Comparison of ENCODE assay signal across 20 mouse cellular contexts in genomic region chr4:45439281-45439680, GRCm38 (mm10). TPM values are rescaled to one million over a fixed set of nuclear protein-coding genes. Genes with fewer than 3 reads are reported as not detected.
DNase-seq lines count a peak whose midpoint lies in the region; ATAC-seq lines count a peak whose summit lies in the region.
"Had no signal": no experiment of that assay in that cellular context is flagged by ENCODE, and none has a peak within 500 bp of the region (broad histone marks: within the 10 kb centered on the region; RNA-seq: fewer than 3 reads in every experiment).

No protein-coding gene starts in this region.

- no peaks in the 10 kb centered on the region; the same call in none of the 2 replicates for H3K27me3 ChIP-seq in heart, embryonic 12.5 days (replicated peaks)
- peaks cover 3% of the 10 kb centered on the region; the same call in 1 of the 2 replicates for H3K27me3 ChIP-seq in heart, embryonic 11.5 days (ENCODE audit: control insufficient read depth, insufficient read depth, low read length)
- no peaks in the 10 kb centered on the region for H3K27me3 ChIP-seq in neural tube, embryonic 13.5 days
- H3K27me3 ChIP-seq in hindbrain, embryonic 15.5 days: no peaks in the 10 kb centered on the region
- H3K27me3 ChIP-seq: embryonic facial prominence, embryonic 12.5 days had no signal

- DNase-seq in neural tube, embryonic 10.5 days (ENCODE audit: extremely low spot score, low spot score): no peak
- no peak for DNase-seq in thymus, postnatal 36 days
- DNase-seq in kidney, postnatal 14 days: no peak
- no peak for DNase-seq in spleen, adult 18-20 months
- DNase-seq: adrenal gland, adult 8-10 months; cerebellum, adult 11 months; cerebellum, postnatal 14 days; forebrain, postnatal 0 days; gastrocnemius, adult 2 months; heart, adult 11 months; heart, postnatal 10 days; kidney, adult 11 months; kidney, postnatal 4 days; lung, adult 18-20 months; right cerebral cortex, adult 18-20 months had no signal

- no peak overlapping the region for H3K4me2 ChIP-seq in heart, embryonic 12.5 days
- no peak overlapping the region for H3K4me2 ChIP-seq in heart, embryonic 11.5 days
- H3K4me2 ChIP-seq in neural tube, embryonic 13.5 days: no peak overlapping the region
- H3K4me2 ChIP-seq in hindbrain, embryonic 15.5 days: no peak overlapping the region
- H3K4me2 ChIP-seq: embryonic facial prominence, embryonic 12.5 days had no signal

- H3K36me3 ChIP-seq in heart, embryonic 12.5 days: peaks cover 17% of the 10 kb centered on the region
- H3K36me3 ChIP-seq in heart, embryonic 11.5 days (ENCODE audit: control insufficient read depth, insufficient read depth, low read length): peaks cover 4% of the 10 kb centered on the region; the same call in 1 of the 2 replicates
- H3K36me3 ChIP-seq in neural tube, embryonic 13.5 days: peaks cover 2% of the 10 kb centered on the region; the same call in 1 of the 2 replicates
- no peaks in the 10 kb centered on the region for H3K36me3 ChIP-seq in hindbrain, embryonic 15.5 days

- no peaks in the 10 kb centered on the region for H3K9me3 ChIP-seq in heart, embryonic 12.5 days (replicated peaks)
- no peaks in the 10 kb centered on the region for H3K9me3 ChIP-seq in heart, embryonic 11.5 days (replicated peaks; ENCODE audit: control insufficient read depth, low read length)
- no peaks in the 10 kb centered on the region for H3K9me3 ChIP-seq in neural tube, embryonic 13.5 days
- no peaks in the 10 kb centered on the region for H3K9me3 ChIP-seq in hindbrain, embryonic 15.5 days
- H3K9me3 ChIP-seq: embryonic facial prominence, embryonic 12.5 days had no signal

- H3K27ac ChIP-seq in heart, embryonic 12.5 days (ENCODE audit: poor library complexity, severe bottlenecking): no peak overlapping the region
- H3K27ac ChIP-seq in heart, embryonic 11.5 days (ENCODE audit: low read depth, low read length): no peak overlapping the region
- H3K27ac ChIP-seq in neural tube, embryonic 13.5 days (replicated peaks): peak overlapping the region; percentile 55
- H3K27ac ChIP-seq in hindbrain, embryonic 15.5 days (replicated peaks): peak overlapping the region; percentile 30
- H3K27ac ChIP-seq: embryonic facial prominence, embryonic 12.5 days; gastrocnemius, adult 2 months had no signal

- ATAC-seq in heart, embryonic 12.5 days (ENCODE audit: insufficient number of reproducible peaks, low FRiP score): no peak
- ATAC-seq in heart, embryonic 11.5 days (replicated peaks; ENCODE audit: insufficient number of reproducible peaks, low FRiP score, low TSS enrichment): no peak
- no peak for ATAC-seq in neural tube, embryonic 13.5 days (ENCODE audit: low read depth)
- no peak for ATAC-seq in hindbrain, embryonic 15.5 days (ENCODE audit: low FRiP score, low read depth)
- ATAC-seq: forebrain, postnatal 0 days had no signal

- peaks cover 91% of the 10 kb centered on the region for H3K4me1 ChIP-seq in heart, embryonic 12.5 days (replicated peaks)
- peaks cover 69% of the 10 kb centered on the region for H3K4me1 ChIP-seq in heart, embryonic 11.5 days (ENCODE audit: control insufficient read depth, insufficient read depth, low read length)
- peaks cover 57% of the 10 kb centered on the region for H3K4me1 ChIP-seq in neural tube, embryonic 13.5 days (replicated peaks)
- H3K4me1 ChIP-seq in hindbrain, embryonic 15.5 days (replicated peaks): peaks cover 47% of the 10 kb centered on the region

- 0 out of 2 replicates have a peak overlapping the region, but pooled peaks have one; percentile 17 for H3K9ac ChIP-seq in heart, embryonic 12.5 days
- H3K9ac ChIP-seq in heart, embryonic 11.5 days (ENCODE audit: low read depth, low read length): no peak overlapping the region
- 0 out of 2 replicates have a peak overlapping the region, but pooled peaks have one; percentile 9 for H3K9ac ChIP-seq in neural tube, embryonic 13.5 days
- no peak overlapping the region for H3K9ac ChIP-seq in hindbrain, embryonic 15.5 days
- H3K9ac ChIP-seq: embryonic facial prominence, embryonic 12.5 days; forebrain, postnatal 0 days had no signal

- no peak overlapping the region for H3K4me3 ChIP-seq in heart, embryonic 12.5 days
- H3K4me3 ChIP-seq in heart, embryonic 11.5 days (ENCODE audit: low read depth, low read length): no peak overlapping the region
- no peak overlapping the region for H3K4me3 ChIP-seq in neural tube, embryonic 13.5 days
- no peak overlapping the region for H3K4me3 ChIP-seq in hindbrain, embryonic 15.5 days
- H3K4me3 ChIP-seq: embryonic facial prominence, embryonic 12.5 days; gastrocnemius, adult 2 months had no signal

- 46% methylated on average over 5 of the region's 5 CpGs for WGBS in heart, embryonic 12.5 days
- WGBS in heart, embryonic 11.5 days (ENCODE audit: insufficient replicate concordance): 41% methylated on average over 5 of the region's 5 CpGs
- WGBS in neural tube, embryonic 13.5 days: 35% methylated on average over 5 of the region's 5 CpGs
- WGBS in hindbrain, embryonic 15.5 days: 38% methylated on average over 5 of the region's 5 CpGs

RNA-seq across cellular contexts. Expression of gene Slc25a51, which starts 30.7 kb away (rescaled TPM):
- polyA plus RNA-seq in heart, embryonic 12.5 days (2016; fragmentation: Nextera tagmentation; extraction: Ambion mirVana): 73.4 and 75.6 TPM in 2 replicates
- polyA plus RNA-seq in heart, embryonic 11.5 days (2014; fragmentation: Nextera tagmentation; extraction: Ambion mirVana): 60.7 and 73.4 TPM in 2 replicates
- polyA plus RNA-seq in neural tube, embryonic 13.5 days (2015; fragmentation: Nextera tagmentation; extraction: Ambion mirVana): 69.4 and 77.5 TPM in 2 replicates
- 69.5 and 73.3 TPM in 2 replicates for polyA plus RNA-seq in hindbrain, embryonic 15.5 days (2015; fragmentation: Nextera tagmentation; extraction: Ambion mirVana)

Comparison
In these comparisons a context has a peak if more than half of its experiments do, and no peak if none do; other contexts are left out.
1. H3K9ac ChIP-seq: peak in heart, embryonic 12.5 days (single experiment) and neural tube, embryonic 13.5 days (single experiment); none in heart, embryonic 11.5 days (single experiment) and hindbrain, embryonic 15.5 days (single experiment).
2. H3K27ac ChIP-seq: peak in neural tube, embryonic 13.5 days (single experiment) and hindbrain, embryonic 15.5 days (single experiment); none in heart, embryonic 12.5 days (single experiment) and heart, embryonic 11.5 days (single experiment).